In the genomic region with DNA sequence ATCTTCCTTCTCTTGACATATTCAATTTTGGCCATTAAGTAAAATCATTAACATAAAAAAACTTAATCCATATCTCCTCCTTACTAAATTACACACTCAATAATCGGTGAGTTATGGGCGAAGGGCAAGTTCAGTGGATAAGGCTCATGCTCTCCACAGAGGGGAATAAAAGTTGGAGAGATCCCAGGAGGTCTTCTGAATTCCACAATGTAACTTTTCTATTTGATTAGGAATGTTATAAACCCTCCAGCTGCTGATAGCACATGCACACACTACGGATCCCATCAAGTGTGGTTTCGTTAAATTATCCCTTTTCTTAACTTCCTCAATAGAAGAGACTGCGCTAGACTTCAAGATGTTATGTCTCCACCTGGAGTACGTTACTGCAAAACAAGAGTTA, we compare ENCODE assay signal across 24 mouse cellular contexts.
DNase-seq lines count a peak whose midpoint lies in the region; ATAC-seq and TF ChIP-seq lines count a peak whose summit lies in the region.
"Had no signal": no experiment of that assay in that cellular context is flagged by ENCODE, and none has a peak within 500 bp of the region (broad histone marks: within the 10 kb centered on the region; RNA-seq: fewer than 3 reads in every experiment).

No protein-coding gene starts in this region.

- H3K36me3 ChIP-seq in hindbrain, embryonic 14.5 days (replicated peaks; ENCODE audit: control insufficient read depth, insufficient read depth), result no peaks in the 10 kb centered on the region
- no peaks in the 10 kb centered on the region for H3K36me3 ChIP-seq in hindbrain, embryonic 16.5 days (ENCODE audit: control insufficient read depth, insufficient read depth, low read length)
- no peaks in the 10 kb centered on the region for H3K36me3 ChIP-seq in lung, embryonic 14.5 days (ENCODE audit: insufficient read depth)
- H3K36me3 ChIP-seq in lung, embryonic 16.5 days (ENCODE audit: control insufficient read depth, insufficient read depth, low read length), result no peaks in the 10 kb centered on the region
- H3K36me3 ChIP-seq: embryonic facial prominence, embryonic 10.5 days; embryonic facial prominence, embryonic 12.5 days; forebrain, embryonic 15.5 days; G1E had no signal

- no peak for ATAC-seq in hindbrain, embryonic 14.5 days (ENCODE audit: low FRiP score)
- no peak for ATAC-seq in hindbrain, embryonic 16.5 days
- peak; percentile 80; the same call in 1 of the 2 replicates for ATAC-seq in lung, embryonic 14.5 days (ENCODE audit: insufficient read depth)
- ATAC-seq in lung, embryonic 16.5 days (ENCODE audit: low read depth), result peak; percentile 59
- ATAC-seq: activated CD4-positive, CD25-positive, alpha-beta regulatory T cell, adult 4 months; CD4-positive, CD25-positive, alpha-beta regulatory T cell, adult 4 months; forebrain, embryonic 13.5 days; forebrain, embryonic 15.5 days; Patski had no signal

- DNase-seq in hindbrain, embryonic 14.5 days (ENCODE audit: low spot score), result peak; percentile 10
- peak; percentile 70 for DNase-seq in lung, embryonic 14.5 days
- no peak for DNase-seq in lung, adult 18-20 months
- DNase-seq in lung, adult 2 months, result no peak
- DNase-seq: adrenal gland, adult 8-10 months; adrenal gland, postnatal 14 days; adrenal gland, postnatal 36 days; B cell, adult 2 months; cerebellum, adult 11-12 months; cerebellum, adult 2 months; cerebellum, adult 9-10 months; cerebellum, postnatal 10 days; cerebellum, postnatal 25 days had no signal

- TF ChIP-seq POLR2A in lung, adult 2 months (IDR thresholded peaks at IDR 0.05; ENCODE audit: borderline replicate concordance, extremely low read depth, low read depth, low read length), result no peak

- TF ChIP-seq CTCF in lung, embryonic 14.5 days (IDR thresholded peaks at IDR 0.05; ENCODE audit: low read depth), result no peak
- TF ChIP-seq CTCF in lung, adult 2 months (IDR thresholded peaks at IDR 0.05; ENCODE audit: insufficient read depth, low read length), result no peak

- no peak overlapping the region for H3K4me3 ChIP-seq in hindbrain, embryonic 14.5 days (replicated peaks; ENCODE audit: low read length)
- no peak overlapping the region for H3K4me3 ChIP-seq in hindbrain, embryonic 16.5 days (ENCODE audit: low read length)
- no peak overlapping the region for H3K4me3 ChIP-seq in lung, embryonic 14.5 days (ENCODE audit: low read depth, low read length)
- no peak overlapping the region for H3K4me3 ChIP-seq in lung, embryonic 16.5 days (ENCODE audit: low read length)
- no peak overlapping the region for H3K4me3 ChIP-seq in lung, adult 2 months (replicated peaks; ENCODE audit: extremely low read depth, low read depth, low read length)
- H3K4me3 ChIP-seq: embryonic facial prominence, embryonic 10.5 days; embryonic facial prominence, embryonic 12.5 days; forebrain, embryonic 13.5 days; forebrain, embryonic 15.5 days had no signal

- no peak overlapping the region for H3K4me2 ChIP-seq in hindbrain, embryonic 14.5 days (replicated peaks)
- no peak overlapping the region for H3K4me2 ChIP-seq in hindbrain, embryonic 16.5 days (ENCODE audit: low read length)
- no peak overlapping the region for H3K4me2 ChIP-seq in lung, embryonic 14.5 days
- H3K4me2 ChIP-seq in lung, embryonic 16.5 days (ENCODE audit: low read depth, low read length), result no peak overlapping the region
- H3K4me2 ChIP-seq: embryonic facial prominence, embryonic 12.5 days; forebrain, embryonic 13.5 days; forebrain, embryonic 15.5 days had no signal

- H3K27me3 ChIP-seq in hindbrain, embryonic 14.5 days (ENCODE audit: control insufficient read depth, insufficient read depth, low read length), result no peaks in the 10 kb centered on the region
- no peaks in the 10 kb centered on the region for H3K27me3 ChIP-seq in hindbrain, embryonic 16.5 days (replicated peaks; ENCODE audit: control insufficient read depth, insufficient read depth, low read length)
- H3K27me3 ChIP-seq in lung, embryonic 14.5 days (ENCODE audit: insufficient read depth, low read length), result no peaks in the 10 kb centered on the region
- H3K27me3 ChIP-seq in lung, embryonic 16.5 days (ENCODE audit: control insufficient read depth, insufficient read depth, low read depth, low read length), result no peaks in the 10 kb centered on the region
- H3K27me3 ChIP-seq: CH12.LX; embryonic facial prominence, embryonic 12.5 days; forebrain, embryonic 13.5 days; forebrain, embryonic 15.5 days; Patski had no signal

- no peak overlapping the region for H3K9ac ChIP-seq in hindbrain, embryonic 14.5 days
- H3K9ac ChIP-seq in hindbrain, embryonic 16.5 days (ENCODE audit: low read depth, low read length), result no peak overlapping the region
- no peak overlapping the region for H3K9ac ChIP-seq in lung, embryonic 14.5 days
- H3K9ac ChIP-seq in lung, embryonic 16.5 days (ENCODE audit: low read length), result no peak overlapping the region
- H3K9ac ChIP-seq: embryonic facial prominence, embryonic 12.5 days; forebrain, embryonic 13.5 days; forebrain, embryonic 15.5 days had no signal

- no peak overlapping the region for H3K27ac ChIP-seq in hindbrain, embryonic 14.5 days
- no peak overlapping the region for H3K27ac ChIP-seq in hindbrain, embryonic 16.5 days (ENCODE audit: low read depth, low read length)
- no peak overlapping the region for H3K27ac ChIP-seq in lung, embryonic 14.5 days (ENCODE audit: low read depth)
- H3K27ac ChIP-seq in lung, embryonic 16.5 days (ENCODE audit: low read length), result no peak overlapping the region
- H3K27ac ChIP-seq: embryonic facial prominence, embryonic 10.5 days; embryonic facial prominence, embryonic 12.5 days; forebrain, embryonic 13.5 days; forebrain, embryonic 15.5 days had no signal

- no peaks in the 10 kb centered on the region for H3K9me3 ChIP-seq in hindbrain, embryonic 14.5 days (ENCODE audit: control insufficient read depth, low read length)
- no peaks in the 10 kb centered on the region for H3K9me3 ChIP-seq in hindbrain, embryonic 16.5 days (ENCODE audit: control insufficient read depth, low read length)
- no peaks in the 10 kb centered on the region for H3K9me3 ChIP-seq in lung, embryonic 14.5 days (ENCODE audit: low read depth, low read length)
- H3K9me3 ChIP-seq in lung, embryonic 16.5 days (ENCODE audit: control insufficient read depth, low read length), result no peaks in the 10 kb centered on the region
- H3K9me3 ChIP-seq: embryonic facial prominence, embryonic 10.5 days; embryonic facial prominence, embryonic 12.5 days; forebrain, embryonic 13.5 days; forebrain, embryonic 15.5 days; G1E had no signal

- WGBS in hindbrain, embryonic 14.5 days, result 90% methylated on average over 6 of the region's 6 CpGs
- WGBS in hindbrain, embryonic 16.5 days, result 86% methylated on average over 6 of the region's 6 CpGs
- 49% methylated on average over 6 of the region's 6 CpGs for WGBS in lung, embryonic 14.5 days
- WGBS in lung, embryonic 16.5 days, result 46% methylated on average over 6 of the region's 6 CpGs
- WGBS in lung, adult 2 months, result 59% methylated on average over 6 of the region's 6 CpGs

- H3K4me1 ChIP-seq in hindbrain, embryonic 14.5 days (replicated peaks; ENCODE audit: control insufficient read depth, insufficient read depth, low read length), result no peaks in the 10 kb centered on the region; the same call in 1 of the 2 replicates
- no peaks in the 10 kb centered on the region for H3K4me1 ChIP-seq in hindbrain, embryonic 16.5 days (ENCODE audit: control insufficient read depth, insufficient read depth, low read depth, low read length)
- H3K4me1 ChIP-seq in lung, embryonic 14.5 days (ENCODE audit: insufficient read depth), result no peaks in the 10 kb centered on the region
- H3K4me1 ChIP-seq in lung, embryonic 16.5 days (replicated peaks; ENCODE audit: control insufficient read depth, insufficient read depth, low read length), result no peaks in the 10 kb centered on the region
- H3K4me1 ChIP-seq in lung, adult 2 months (ENCODE audit: control insufficient read depth, insufficient read depth, low read length), result no peaks in the 10 kb centered on the region
- H3K4me1 ChIP-seq: embryonic facial prominence, embryonic 10.5 days; embryonic facial prominence, embryonic 12.5 days; forebrain, embryonic 13.5 days; forebrain, embryonic 15.5 days had no signal

Comparison
In these comparisons a context has a peak if more than half of its experiments do, and no peak if none do; other contexts are left out.
1. DNase-seq: peak in hindbrain, embryonic 14.5 days (single experiment) and lung, embryonic 14.5 days (single experiment); none in lung, adult 18-20 months (0 of 2) and lung, adult 2 months (single experiment).
2. ATAC-seq: peak in lung, embryonic 14.5 days (single experiment) and lung, embryonic 16.5 days (single experiment); none in hindbrain, embryonic 14.5 days (single experiment) and hindbrain, embryonic 16.5 days (single experiment).